Mouse (Mus musculus): Measurements from ENCODE around the gene Cacna2d2. TPM values are rescaled to one million over a fixed set of nuclear protein-coding genes. Genes with fewer than 3 reads are reported as not detected.

Gene Cacna2d2
- polyA plus RNA-seq, 1 experiment from 2014 or later = 2.6 TPM

- WGBS = 25% methylated on average over 25 of the region's 25 CpGs
- no peaks in the 10 kb centered on the region for H3K36me3 ChIP-seq
- H3K4me3 ChIP-seq = peak overlapping the region; percentile 29
- H3K27me3 ChIP-seq = peaks cover 25% of the 10 kb centered on the region
- ATAC-seq (replicated peaks; ENCODE audit: insufficient number of reproducible peaks, insufficient read depth, low FRiP score, low read depth) = peak; percentile 24; the same call in 1 of the 2 replicates
- H3K9ac ChIP-seq = peak overlapping the region; percentile 4; the same call in 1 of the 2 replicates
- H3K27ac ChIP-seq = peak overlapping the region; percentile 45
- H3K4me1 ChIP-seq (replicated peaks) = peaks cover 22% of the 10 kb centered on the region
- H3K4me2 ChIP-seq = peak overlapping the region; percentile 56
- no peaks in the 10 kb centered on the region for H3K9me3 ChIP-seq (replicated peaks)
These were observed 122.4 kb downstream of the Cacna2d2 start for GRCm38 (mm10) chr9:107521711-107522399.

GRCm38 (mm10) chr9:107522400-107522711 lies 122.9 kb downstream of the Cacna2d2 start:
- Histone ChIP-seq H3K9me3 (replicated peaks) (no peaks in the 10 kb centered on the region), H3K4me2 (peak overlapping the region; percentile 56), H3K9ac (0 out of 2 replicates have a peak overlapping the region, but pooled peaks have one; percentile 4), H3K36me3 (no peaks in the 10 kb centered on the region), H3K4me1 (replicated peaks) (peaks cover 25% of the 10 kb centered on the region), H3K27me3 (peaks cover 28% of the 10 kb centered on the region), H3K4me3 (peak overlapping the region; percentile 29; the same call in 1 of the 2 replicates), H3K27ac (peak overlapping the region; percentile 45)
- ATAC-seq (replicated peaks; ENCODE audit: insufficient number of reproducible peaks, insufficient read depth, low FRiP score, low read depth) = no peak
- 32% methylated on average over 2 of the region's 2 CpGs for WGBS

- 9% methylated on average over 44 of the region's 44 CpGs for WGBS
- Histone ChIP-seq H3K36me3 (no peaks in the 10 kb centered on the region), H3K27me3 (peaks cover 36% of the 10 kb centered on the region), H3K4me2 (peak overlapping the region; percentile 62), H3K4me1 (replicated peaks) (peaks cover 20% of the 10 kb centered on the region), H3K27ac (no peak overlapping the region), H3K4me3 (peak overlapping the region; percentile 40), H3K9ac (no peak overlapping the region), H3K9me3 (replicated peaks) (no peaks in the 10 kb centered on the region)
- ATAC-seq (replicated peaks; ENCODE audit: insufficient number of reproducible peaks, insufficient read depth, low FRiP score, low read depth) = peak; percentile 51
These were observed 127.0 kb downstream of the Cacna2d2 start for GRCm38 (mm10) chr9:107526198-107527026.

- ATAC-seq (replicated peaks; ENCODE audit: insufficient number of reproducible peaks, insufficient read depth, low FRiP score, low read depth) = peak; percentile 99
- H3K4me3 ChIP-seq = peak within 1 kb of the TSS; percentile 82
- WGBS = under 1% methylated on average over 48 of the region's 48 CpGs
- peak within 1 kb of the TSS; percentile 84 for H3K27ac ChIP-seq
- no peaks in the 10 kb centered on the region for H3K27me3 ChIP-seq
- H3K4me1 ChIP-seq (replicated peaks) = peaks cover 29% of the 10 kb centered on the region
- H3K36me3 ChIP-seq = peaks cover 19% of the 10 kb centered on the region
- H3K9ac ChIP-seq = peak within 1 kb of the TSS; percentile 87
- peak within 1 kb of the TSS; percentile 90 for H3K4me2 ChIP-seq
- H3K9me3 ChIP-seq (replicated peaks) = no peaks in the 10 kb centered on the region
These were observed 134.5 kb downstream of the Cacna2d2 start, which contains the start of gene Tmem115 for GRCm38 (mm10) chr9:107533791-107534407. Gene Tmem115, plus strand, starts transcription at chr9:107533945.

- Histone ChIP-seq H3K36me3 (peaks cover 26% of the 10 kb centered on the region), H3K27ac (peak overlapping the region; percentile 84), H3K27me3 (no peaks in the 10 kb centered on the region), H3K4me3 (peak overlapping the region; percentile 82), H3K4me2 (peak overlapping the region; percentile 90), H3K9me3 (replicated peaks) (no peaks in the 10 kb centered on the region), H3K4me1 (replicated peaks) (peaks cover 29% of the 10 kb centered on the region), H3K9ac (peak overlapping the region; percentile 87)
- ATAC-seq (replicated peaks; ENCODE audit: insufficient number of reproducible peaks, insufficient read depth, low FRiP score, low read depth) = no peak
- WGBS = under 1% methylated on average over 40 of the region's 40 CpGs
These were observed 135.2 kb downstream of the Cacna2d2 start for GRCm38 (mm10) chr9:107534408-107535202.

- Histone ChIP-seq H3K9me3 (replicated peaks) (no peaks in the 10 kb centered on the region), H3K27ac (no peak overlapping the region), H3K4me2 (no peak overlapping the region), H3K27me3 (no peaks in the 10 kb centered on the region), H3K9ac (no peak overlapping the region), H3K36me3 (peaks cover 29% of the 10 kb centered on the region), H3K4me1 (replicated peaks) (peaks cover 49% of the 10 kb centered on the region), H3K4me3 (no peak overlapping the region)
- ATAC-seq (replicated peaks; ENCODE audit: insufficient number of reproducible peaks, insufficient read depth, low FRiP score, low read depth) = no peak
- 90% methylated on average over 7 of the region's 7 CpGs for WGBS
These were observed 138.8 kb downstream of the Cacna2d2 start for GRCm38 (mm10) chr9:107538231-107538630.

- Histone ChIP-seq H3K4me2 (no peak overlapping the region), H3K36me3 (peaks cover 29% of the 10 kb centered on the region), H3K4me3 (no peak overlapping the region), H3K9me3 (replicated peaks) (no peaks in the 10 kb centered on the region), H3K4me1 (replicated peaks) (peaks cover 46% of the 10 kb centered on the region), H3K27me3 (no peaks in the 10 kb centered on the region), H3K9ac (no peak overlapping the region), H3K27ac (no peak overlapping the region)
- WGBS = 92% methylated on average over 3 of the region's 3 CpGs
- ATAC-seq (replicated peaks; ENCODE audit: insufficient number of reproducible peaks, insufficient read depth, low FRiP score, low read depth) = no peak
These were observed 139.3 kb downstream of the Cacna2d2 start for GRCm38 (mm10) chr9:107538711-107539110.

- Histone ChIP-seq H3K4me1 (replicated peaks) (peaks cover 46% of the 10 kb centered on the region), H3K4me2 (no peak overlapping the region), H3K27ac (no peak overlapping the region), H3K9ac (no peak overlapping the region), H3K9me3 (replicated peaks) (no peaks in the 10 kb centered on the region), H3K36me3 (peaks cover 37% of the 10 kb centered on the region), H3K4me3 (no peak overlapping the region), H3K27me3 (no peaks in the 10 kb centered on the region)
- 94% methylated on average over 8 of the region's 8 CpGs for WGBS
- no peak for ATAC-seq (replicated peaks; ENCODE audit: insufficient number of reproducible peaks, insufficient read depth, low FRiP score, low read depth)
These were observed 140.5 kb downstream of the Cacna2d2 start for GRCm38 (mm10) chr9:107539940-107540339.

- no peaks in the 10 kb centered on the region for H3K27me3 ChIP-seq
- no peaks in the 10 kb centered on the region for H3K9me3 ChIP-seq (replicated peaks)
- H3K27ac ChIP-seq = no peak overlapping the region
- peaks cover 41% of the 10 kb centered on the region for H3K4me1 ChIP-seq (replicated peaks)
- no peak overlapping the region for H3K9ac ChIP-seq
- H3K4me3 ChIP-seq = no peak overlapping the region
- 66% methylated on average over 4 of the region's 4 CpGs for WGBS
- H3K36me3 ChIP-seq = peaks cover 37% of the 10 kb centered on the region
- no peak for ATAC-seq (replicated peaks; ENCODE audit: insufficient number of reproducible peaks, insufficient read depth, low FRiP score, low read depth)
- no peak overlapping the region for H3K4me2 ChIP-seq
These were observed 141.0 kb downstream of the Cacna2d2 start for GRCm38 (mm10) chr9:107540420-107540819.

GRCm38 (mm10) chr9:107541005-107541404 lies 141.6 kb downstream of the Cacna2d2 start:
- no peak for ATAC-seq (replicated peaks; ENCODE audit: insufficient number of reproducible peaks, insufficient read depth, low FRiP score, low read depth)
- 0 out of 2 replicates have a peak overlapping the region, but pooled peaks have one; percentile 66 for H3K9ac ChIP-seq
- peak overlapping the region; percentile 71 for H3K4me3 ChIP-seq
- 31% methylated on average over 10 of the region's 10 CpGs for WGBS
- H3K9me3 ChIP-seq (replicated peaks) = no peaks in the 10 kb centered on the region
- peaks cover 38% of the 10 kb centered on the region for H3K4me1 ChIP-seq (replicated peaks)
- H3K27ac ChIP-seq = no peak overlapping the region
- peaks cover 37% of the 10 kb centered on the region for H3K36me3 ChIP-seq
- H3K4me2 ChIP-seq = peak overlapping the region; percentile 72
- H3K27me3 ChIP-seq = no peaks in the 10 kb centered on the region

Data from heart, embryonic 15.5 days (tissue).